Mouse (Mus musculus) 3T3-L1 (cell line): ENCODE data around the gene Fam78a.
A peak's percentile ranks its signal among the peaks of the same experiment; 100 is the strongest.

Experiments
- DNase-seq: peaks from one replicate; pipeline ENCODE4 v3.0.0-alpha.2; 2015; ENCODE audit warnings: low read depth, low spot score

Fam78a gene

GRCm38 (mm10) chr2:32102944-32103343, 18.3 kb upstream of the Fam78a start:
- DNase-seq = no peak

GRCm38 (mm10) chr2:32096122-32096420, 11.4 kb upstream of the Fam78a start:
- no peak for DNase-seq

- no peak for DNase-seq
These were observed 10.9 kb upstream of the Fam78a start, which contains the start of gene Plpp7 for GRCm38 (mm10) chr2:32095351-32096121. Gene Plpp7, plus strand, starts transcription at chr2:32095528.

GRCm38 (mm10) chr2:32094001-32094707, 9.5 kb upstream of the Fam78a start:
- DNase-seq = no peak

GRCm38 (mm10) chr2:32091956-32092355, 7.3 kb upstream of the Fam78a start:
- no peak for DNase-seq

- DNase-seq = no peak
These were observed 5.5 kb upstream of the Fam78a start for GRCm38 (mm10) chr2:32090145-32090544.

GRCm38 (mm10) chr2:32089606-32090005, 4.9 kb upstream of the Fam78a start:
- DNase-seq = peak; percentile 18

GRCm38 (mm10) chr2:32088372-32088981, 3.8 kb upstream of the Fam78a start:
- DNase-seq = no peak

- no peak for DNase-seq
These were observed 2.9 kb upstream of the Fam78a start for GRCm38 (mm10) chr2:32087606-32088005.

- no peak for DNase-seq
These were observed 574 bp upstream of the Fam78a start for GRCm38 (mm10) chr2:32085231-32085630.

- DNase-seq = no peak
These were observed 179 bp upstream of the Fam78a start for GRCm38 (mm10) chr2:32084872-32085199.

- no peak for DNase-seq
These were observed 1.3 kb downstream of the Fam78a start for GRCm38 (mm10) chr2:32083159-32084011.

- DNase-seq = no peak
These were observed 2.4 kb downstream of the Fam78a start for GRCm38 (mm10) chr2:32082229-32082628.

- no peak for DNase-seq
These were observed 3.2 kb downstream of the Fam78a start for GRCm38 (mm10) chr2:32081296-32081929.

- no peak for DNase-seq
These were observed 4.0 kb downstream of the Fam78a start for GRCm38 (mm10) chr2:32080681-32081080.

- no peak for DNase-seq
These were observed 5.4 kb downstream of the Fam78a start for GRCm38 (mm10) chr2:32079191-32079725.

- no peak for DNase-seq
These were observed 6.1 kb downstream of the Fam78a start for GRCm38 (mm10) chr2:32078522-32078921.

- no peak for DNase-seq
These were observed 6.9 kb downstream of the Fam78a start for GRCm38 (mm10) chr2:32077744-32078143.

- DNase-seq = no peak
These were observed 9.3 kb downstream of the Fam78a start for GRCm38 (mm10) chr2:32075368-32075767.

- no peak for DNase-seq
These were observed 10.3 kb downstream of the Fam78a start for GRCm38 (mm10) chr2:32074404-32074803.

GRCm38 (mm10) chr2:32070747-32071146, 13.9 kb downstream of the Fam78a start:
- DNase-seq = no peak
